Mouse (Mus musculus): Measurements from ENCODE around the gene Cysrt1.

- TF ChIP-seq CTCF (IDR thresholded peaks at IDR 0.05; ENCODE audit: insufficient read depth, low read length) (no peak), POLR2A (IDR thresholded peaks at IDR 0.05; ENCODE audit: borderline replicate concordance, extremely low read depth, low read depth, low read length) (no peak)
Observed at GRCm38 (mm10) chr2:25234050-25234449, 8.2 kb downstream of the Cysrt1 start, which contains the start of gene Slc34a3.

Measured in lung, adult 2 months (tissue).